In the genomic region with DNA sequence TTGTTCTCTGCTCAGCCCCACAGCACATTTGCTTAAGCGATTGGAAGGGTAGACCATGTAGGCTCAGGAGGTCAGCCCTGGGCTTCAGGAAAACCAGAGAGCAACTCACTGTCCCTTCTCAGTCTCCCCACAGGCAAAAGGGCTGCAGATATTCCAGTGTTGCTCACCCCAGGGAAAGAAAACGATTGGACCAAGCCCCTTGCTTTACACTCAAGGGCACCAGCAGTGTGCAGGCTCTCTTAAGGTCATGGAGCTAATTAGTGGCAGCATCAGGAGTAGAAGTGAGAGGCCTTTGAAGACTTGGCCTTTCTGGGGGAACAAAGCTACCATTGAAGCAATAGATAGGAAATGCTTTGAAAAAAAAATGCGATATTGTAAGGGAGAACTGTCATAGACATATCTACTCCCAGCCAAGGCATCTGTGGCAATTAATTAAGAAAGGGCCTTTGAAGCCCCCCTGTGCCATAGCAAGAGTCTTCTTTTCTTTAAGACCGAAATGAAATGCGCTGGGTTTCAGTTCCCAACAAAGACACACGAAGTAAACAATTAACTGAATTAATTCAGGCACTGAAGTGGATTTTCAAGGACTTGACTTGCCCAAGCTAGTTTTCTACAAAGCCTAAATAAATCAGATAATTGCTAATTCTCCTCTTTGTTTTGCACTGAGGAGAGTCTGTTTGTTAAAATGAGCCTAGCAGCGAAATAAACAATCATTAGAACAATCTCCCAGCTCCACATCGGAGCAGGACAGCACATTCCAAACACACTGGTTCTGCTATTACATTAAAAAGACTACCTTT, we compare ENCODE assay signal across 12 mouse cellular contexts. TPM values are rescaled to one million over a fixed set of nuclear protein-coding genes. Genes with fewer than 3 reads are reported as not detected.
DNase-seq lines count a peak whose midpoint lies in the region; ATAC-seq and TF ChIP-seq lines count a peak whose summit lies in the region.
"Had no signal": no experiment of that assay in that cellular context is flagged by ENCODE, and none has a peak within 500 bp of the region (broad histone marks: within the 10 kb centered on the region; RNA-seq: fewer than 3 reads in every experiment).

No protein-coding gene starts in this region.

- peaks cover 38% of the 10 kb centered on the region for H3K4me1 ChIP-seq in kidney, embryonic 16.5 days (ENCODE audit: insufficient read depth, low read length)
- H3K4me1 ChIP-seq in embryonic facial prominence, embryonic 15.5 days = peaks cover 28% of the 10 kb centered on the region
- H3K4me1 ChIP-seq in limb, embryonic 13.5 days = peaks cover 32% of the 10 kb centered on the region
- H3K4me1 ChIP-seq in neural tube, embryonic 15.5 days = peaks cover 42% of the 10 kb centered on the region
- H3K4me1 ChIP-seq in cerebellum, adult 2 months (ENCODE audit: control insufficient read depth, insufficient read depth, low read length) = no peaks in the 10 kb centered on the region

- DNase-seq in kidney, adult 11 months = no peak
- DNase-seq in layer of hippocampus, postnatal 10 days (ENCODE audit: low spot score in 2 of 2) = no peak
- DNase-seq in cerebellum, adult 2 months = no peak
- DNase-seq in thymus, postnatal 4 days = no peak
- DNase-seq: cerebellum, postnatal 25 days; layer of hippocampus, adult 9-11 months; right cerebral cortex, adult 18-20 months had no signal

- H3K36me3 ChIP-seq in kidney, embryonic 16.5 days (ENCODE audit: insufficient read depth, low read length) = no peaks in the 10 kb centered on the region
- no peaks in the 10 kb centered on the region for H3K36me3 ChIP-seq in embryonic facial prominence, embryonic 15.5 days
- H3K36me3 ChIP-seq in limb, embryonic 13.5 days = no peaks in the 10 kb centered on the region
- no peaks in the 10 kb centered on the region for H3K36me3 ChIP-seq in neural tube, embryonic 15.5 days
- H3K36me3 ChIP-seq: G1E had no signal

- TF ChIP-seq POLR2A in cerebellum, adult 2 months (IDR thresholded peaks at IDR 0.05; ENCODE audit: borderline replicate concordance, insufficient read depth, low read length) = no peak

- 30% methylated on average over 8 of the region's 8 CpGs for WGBS in kidney, embryonic 16.5 days
- 14% methylated on average over 8 of the region's 8 CpGs for WGBS in embryonic facial prominence, embryonic 15.5 days
- WGBS in limb, embryonic 13.5 days = 10% methylated on average over 8 of the region's 8 CpGs
- 13% methylated on average over 8 of the region's 8 CpGs for WGBS in neural tube, embryonic 15.5 days
- WGBS in cerebellum, adult 2 months = 75% methylated on average over 8 of the region's 8 CpGs

- H3K27me3 ChIP-seq in kidney, embryonic 16.5 days (ENCODE audit: insufficient read depth, low read length) = no peaks in the 10 kb centered on the region
- no peaks in the 10 kb centered on the region for H3K27me3 ChIP-seq in embryonic facial prominence, embryonic 15.5 days
- H3K27me3 ChIP-seq in limb, embryonic 13.5 days = 0 out of 2 replicates have a peak, but pooled peaks cover 12% of the 10 kb centered on the region
- H3K27me3 ChIP-seq in neural tube, embryonic 15.5 days (replicated peaks) = peaks cover 3% of the 10 kb centered on the region; the same call in 1 of the 2 replicates
- no peaks in the 10 kb centered on the region for H3K27me3 ChIP-seq in cerebellum, adult 2 months (ENCODE audit: control insufficient read depth, insufficient read depth, low read length)

- H3K27ac ChIP-seq in kidney, embryonic 16.5 days (ENCODE audit: low read length) = peak overlapping the region; percentile 26; the same call in 1 of the 2 replicates
- H3K27ac ChIP-seq in embryonic facial prominence, embryonic 15.5 days (replicated peaks) = peak overlapping the region; percentile 92
- H3K27ac ChIP-seq in limb, embryonic 13.5 days = no peak overlapping the region
- peak overlapping the region; percentile 49; the same call in 1 of the 2 replicates for H3K27ac ChIP-seq in neural tube, embryonic 15.5 days (replicated peaks)
- no peak overlapping the region for H3K27ac ChIP-seq in cerebellum, adult 2 months (ENCODE audit: insufficient read depth, low read length)

- H3K4me3 ChIP-seq in kidney, embryonic 16.5 days (ENCODE audit: low read length) = peak overlapping the region; percentile 7; the same call in 1 of the 2 replicates
- peak overlapping the region; percentile 48 for H3K4me3 ChIP-seq in embryonic facial prominence, embryonic 15.5 days (replicated peaks)
- peak overlapping the region; percentile 55 for H3K4me3 ChIP-seq in limb, embryonic 13.5 days
- peak overlapping the region; percentile 24 for H3K4me3 ChIP-seq in neural tube, embryonic 15.5 days (replicated peaks)
- H3K4me3 ChIP-seq in cerebellum, adult 2 months (replicated peaks; ENCODE audit: insufficient read depth, low read depth, low read length) = no peak overlapping the region

- ATAC-seq in kidney, embryonic 16.5 days (ENCODE audit: low FRiP score, low TSS enrichment) = no peak
- ATAC-seq in embryonic facial prominence, embryonic 15.5 days (ENCODE audit: insufficient number of reproducible peaks, low FRiP score, low TSS enrichment, low read depth) = no peak
- ATAC-seq in limb, embryonic 13.5 days (ENCODE audit: low FRiP score, low read depth) = no peak
- no peak for ATAC-seq in neural tube, embryonic 15.5 days (ENCODE audit: low FRiP score)

- H3K9me3 ChIP-seq in kidney, embryonic 16.5 days (ENCODE audit: low read length) = no peaks in the 10 kb centered on the region
- H3K9me3 ChIP-seq in embryonic facial prominence, embryonic 15.5 days (replicated peaks) = no peaks in the 10 kb centered on the region
- H3K9me3 ChIP-seq in limb, embryonic 13.5 days = no peaks in the 10 kb centered on the region
- H3K9me3 ChIP-seq in neural tube, embryonic 15.5 days (replicated peaks) = no peaks in the 10 kb centered on the region
- H3K9me3 ChIP-seq: G1E had no signal

- 0 out of 2 replicates have a peak overlapping the region, but pooled peaks have one; percentile 20 for H3K9ac ChIP-seq in kidney, embryonic 16.5 days (replicated peaks; ENCODE audit: low read length)
- H3K9ac ChIP-seq in embryonic facial prominence, embryonic 15.5 days = peak overlapping the region; percentile 12
- no peak overlapping the region for H3K9ac ChIP-seq in limb, embryonic 13.5 days
- peak overlapping the region; percentile 21; the same call in 1 of the 2 replicates for H3K9ac ChIP-seq in neural tube, embryonic 15.5 days (replicated peaks)

- no peak for TF ChIP-seq CTCF in cerebellum, adult 2 months (IDR thresholded peaks at IDR 0.05; ENCODE audit: borderline replicate concordance, insufficient read depth, low read depth, low read length)

- peak overlapping the region; percentile 31 for H3K4me2 ChIP-seq in kidney, embryonic 16.5 days (replicated peaks; ENCODE audit: low read depth, low read length)
- H3K4me2 ChIP-seq in embryonic facial prominence, embryonic 15.5 days (replicated peaks) = peak overlapping the region; percentile 79
- peak overlapping the region; percentile 90 for H3K4me2 ChIP-seq in limb, embryonic 13.5 days (replicated peaks)
- peak overlapping the region; percentile 80 for H3K4me2 ChIP-seq in neural tube, embryonic 15.5 days

RNA-seq across cellular contexts. Expression of a gene that starts 2.6 kb away (rescaled TPM):
- 17.0 and 18.9 TPM in 2 replicates for polyA plus RNA-seq in kidney, embryonic 16.5 days (2015; fragmentation: Nextera tagmentation; extraction: Ambion mirVana)
- polyA plus RNA-seq in embryonic facial prominence, embryonic 15.5 days (2015; fragmentation: Nextera tagmentation; extraction: Ambion mirVana) = 99.6 and 104 TPM in 2 replicates
- polyA plus RNA-seq in limb, embryonic 13.5 days (2015; fragmentation: Nextera tagmentation; extraction: Ambion mirVana) = 42.5 and 51.1 TPM in 2 replicates
- 28.8 and 30.3 TPM in 2 replicates for polyA plus RNA-seq in neural tube, embryonic 15.5 days (2015; fragmentation: Nextera tagmentation; extraction: Ambion mirVana)
- 10 to 100 TPM; 75.9 to 87.9 TPM for total RNA-seq in layer of hippocampus, postnatal 10 days (2021)
- polyA plus RNA-seq in cerebellum, adult 2 months (2012; rRNA removed) = 17.2 and 19.2 TPM in 2 replicates
- polyA plus RNA-seq: G1E had no signal

Comparison
In these comparisons a context has a peak if more than half of its experiments do, and no peak if none do; other contexts are left out.
1. H3K27ac ChIP-seq: peak in kidney, embryonic 16.5 days (single experiment), embryonic facial prominence, embryonic 15.5 days (single experiment) and neural tube, embryonic 15.5 days (single experiment); none in limb, embryonic 13.5 days (single experiment) and cerebellum, adult 2 months (single experiment).
2. H3K4me2 ChIP-seq: peak in every context shown above with its lines; median percentile 90 in limb, embryonic 13.5 days; 80 in neural tube, embryonic 15.5 days; 79 in embryonic facial prominence, embryonic 15.5 days; 31 in kidney, embryonic 16.5 days.